Mouse (Mus musculus): ENCODE data around the gene Dcpp3. TPM values are rescaled to one million over a fixed set of nuclear protein-coding genes. Genes with fewer than 3 reads are reported as not detected.

The Dcpp3 gene
- polyA plus RNA-seq, 1 experiment from 2014 or later: not detected

GRCm38 (mm10) chr17:23966658-23967401, 49.6 kb downstream of the Dcpp3 start:
- H3K27ac ChIP-seq (ENCODE audit: low read length): no peak overlapping the region
- H3K4me2 ChIP-seq (ENCODE audit: low read length): no peak overlapping the region
- 90% methylated on average over 10 of the region's 10 CpGs for WGBS
- H3K27me3 ChIP-seq (ENCODE audit: control insufficient read depth, insufficient read depth, low read depth, low read length): no peaks in the 10 kb centered on the region
- no peak for ATAC-seq
- H3K9ac ChIP-seq (ENCODE audit: low read depth, low read length): no peak overlapping the region
- no peaks in the 10 kb centered on the region for H3K9me3 ChIP-seq (replicated peaks; ENCODE audit: control insufficient read depth, low read length, poor library complexity, severe bottlenecking)
- H3K36me3 ChIP-seq (ENCODE audit: control insufficient read depth, insufficient read depth, low read length): no peaks in the 10 kb centered on the region
- H3K4me1 ChIP-seq (ENCODE audit: control insufficient read depth, insufficient read depth, low read length): no peaks in the 10 kb centered on the region
- H3K4me3 ChIP-seq (ENCODE audit: low read depth, low read length): no peak overlapping the region

- 65% methylated on average over 2 of the region's 2 CpGs for WGBS
- Histone ChIP-seq H3K9ac (ENCODE audit: low read depth, low read length) (no peak overlapping the region), H3K27ac (ENCODE audit: low read length) (no peak overlapping the region), H3K4me1 (ENCODE audit: control insufficient read depth, insufficient read depth, low read length) (no peaks in the 10 kb centered on the region), H3K4me3 (ENCODE audit: low read depth, low read length) (no peak overlapping the region), H3K36me3 (ENCODE audit: control insufficient read depth, insufficient read depth, low read length) (no peaks in the 10 kb centered on the region), H3K9me3 (replicated peaks; ENCODE audit: control insufficient read depth, low read length, poor library complexity, severe bottlenecking) (no peaks in the 10 kb centered on the region), H3K27me3 (ENCODE audit: control insufficient read depth, insufficient read depth, low read depth, low read length) (no peaks in the 10 kb centered on the region), H3K4me2 (ENCODE audit: low read length) (no peak overlapping the region)
- no peak for ATAC-seq
Observed at GRCm38 (mm10) chr17:23968780-23969179, 51.5 kb downstream of the Dcpp3 start.

Other genes with a start within 250 kb of the Dcpp3 start
- gene Hcfc1r1, start 243.9 kb upstream of the Dcpp3 start, polyA plus RNA-seq (2015; fragmentation: Nextera tagmentation; extraction: Ambion mirVana): 129 and 137 TPM in 2 replicates
- 34.4 and 36.0 TPM in 2 replicates for gene Thoc6, start 243.6 kb upstream of the Dcpp3 start, polyA plus RNA-seq (2015; fragmentation: Nextera tagmentation; extraction: Ambion mirVana)
- gene Tnfrsf12a, start 240.0 kb upstream of the Dcpp3 start, polyA plus RNA-seq (2015; fragmentation: Nextera tagmentation; extraction: Ambion mirVana): 2.5 and 2.6 TPM in 2 replicates
- 0.52 and 1.2 TPM in 2 replicates for gene Cldn6, start 238.2 kb upstream of the Dcpp3 start, polyA plus RNA-seq (2015; fragmentation: Nextera tagmentation; extraction: Ambion mirVana)
- gene Cldn9, start 233.4 kb upstream of the Dcpp3 start, polyA plus RNA-seq (2015; fragmentation: Nextera tagmentation; extraction: Ambion mirVana): 0.62 and 0.67 TPM in 2 replicates
- gene 1520401A03Rik, start 194.7 kb upstream of the Dcpp3 start, polyA plus RNA-seq (2015; fragmentation: Nextera tagmentation; extraction: Ambion mirVana): 0.07 and 0.19 TPM in 2 replicates
- 17.9 and 19.7 TPM in 2 replicates for gene Pkmyt1, start 191.1 kb upstream of the Dcpp3 start, polyA plus RNA-seq (2015; fragmentation: Nextera tagmentation; extraction: Ambion mirVana)
- gene Paqr4, start 176.6 kb upstream of the Dcpp3 start, polyA plus RNA-seq (2015; fragmentation: Nextera tagmentation; extraction: Ambion mirVana): 70.9 and 75.7 TPM in 2 replicates
- 1.6 and 1.8 TPM in 2 replicates for gene Kremen2, start 171.6 kb upstream of the Dcpp3 start, polyA plus RNA-seq (2015; fragmentation: Nextera tagmentation; extraction: Ambion mirVana)
- 205 and 220 TPM in 2 replicates for gene Flywch1, start 145.9 kb upstream of the Dcpp3 start, polyA plus RNA-seq (2015; fragmentation: Nextera tagmentation; extraction: Ambion mirVana)
- 76.8 and 81.3 TPM in 2 replicates for gene Flywch2, start 131.4 kb upstream of the Dcpp3 start, polyA plus RNA-seq (2015; fragmentation: Nextera tagmentation; extraction: Ambion mirVana)
- 467 and 529 TPM in 2 replicates for gene Srrm2, start 126.9 kb upstream of the Dcpp3 start, polyA plus RNA-seq (2015; fragmentation: Nextera tagmentation; extraction: Ambion mirVana)
- 1,162 and 1,206 TPM in 2 replicates for gene Elob, start 88.3 kb upstream of the Dcpp3 start, polyA plus RNA-seq (2015; fragmentation: Nextera tagmentation; extraction: Ambion mirVana)
- 0.18 TPM in 1 of 2 replicates, not detected in the other for gene Prss33, start 81.4 kb upstream of the Dcpp3 start, polyA plus RNA-seq (2015; fragmentation: Nextera tagmentation; extraction: Ambion mirVana)
- gene Prss32, start 73.6 kb upstream of the Dcpp3 start, polyA plus RNA-seq (2015; fragmentation: Nextera tagmentation; extraction: Ambion mirVana): not detected in 2 replicates
- gene Prss41, start 73.3 kb upstream of the Dcpp3 start, polyA plus RNA-seq (2015; fragmentation: Nextera tagmentation; extraction: Ambion mirVana): 0.88 and 1.6 TPM in 2 replicates
- gene Prss21, start 49.4 kb upstream of the Dcpp3 start, polyA plus RNA-seq (2015; fragmentation: Nextera tagmentation; extraction: Ambion mirVana): not detected in 2 replicates
- not detected in 2 replicates for gene Dcpp1, start 36.6 kb upstream of the Dcpp3 start, polyA plus RNA-seq (2015; fragmentation: Nextera tagmentation; extraction: Ambion mirVana)
- not detected in 2 replicates for gene Dcpp2, start 36.6 kb upstream of the Dcpp3 start, polyA plus RNA-seq (2015; fragmentation: Nextera tagmentation; extraction: Ambion mirVana)
- not detected in 2 replicates for gene Sbp, start 24.2 kb downstream of the Dcpp3 start, polyA plus RNA-seq (2015; fragmentation: Nextera tagmentation; extraction: Ambion mirVana)
- gene Sbpl, start 37.8 kb downstream of the Dcpp3 start, polyA plus RNA-seq (2015; fragmentation: Nextera tagmentation; extraction: Ambion mirVana): not detected in 2 replicates
- 0.24 TPM in 1 of 2 replicates, not detected in the other for gene Prss30, start 63.1 kb downstream of the Dcpp3 start, polyA plus RNA-seq (2015; fragmentation: Nextera tagmentation; extraction: Ambion mirVana)
- gene Prss22, start 80.6 kb downstream of the Dcpp3 start, polyA plus RNA-seq (2015; fragmentation: Nextera tagmentation; extraction: Ambion mirVana): not detected in 2 replicates
- gene Prss27, start 120.7 kb downstream of the Dcpp3 start, polyA plus RNA-seq (2015; fragmentation: Nextera tagmentation; extraction: Ambion mirVana): 0.19 and 0.27 TPM in 2 replicates
- 72.7 and 75.2 TPM in 2 replicates for gene Kctd5, start 156.0 kb downstream of the Dcpp3 start, polyA plus RNA-seq (2015; fragmentation: Nextera tagmentation; extraction: Ambion mirVana)
- gene Pdpk1, start 233.5 kb downstream of the Dcpp3 start, polyA plus RNA-seq (2015; fragmentation: Nextera tagmentation; extraction: Ambion mirVana): 69.2 and 78.5 TPM in 2 replicates
- gene Amdhd2, start 246.3 kb downstream of the Dcpp3 start, polyA plus RNA-seq (2015; fragmentation: Nextera tagmentation; extraction: Ambion mirVana): 31.1 and 31.6 TPM in 2 replicates

Data from midbrain, embryonic 16.5 days (tissue).